Mouse (Mus musculus): ENCODE results near the gene Atp6v0d1.
A peak's percentile ranks its signal among the peaks of the same experiment; 100 is the strongest.
"Not testable (repeated sequence)": the region's sequence is repeated elsewhere in the genome, so short reads cannot be mapped to it uniquely, and the experiment has no call there.

Atp6v0d1 gene

GRCm38 (mm10) chr8:105565952-105566702 lies at the start of gene Atp6v0d1:
Gene Atp6v0d1, minus strand, starts transcription at chr8:105566047.
- DNase-seq (ENCODE audit: low read depth, low spot score), result peak; percentile 100

- peak; percentile 72 for DNase-seq (ENCODE audit: low read depth, low spot score)
These were observed 48.1 kb upstream of the Atp6v0d1 start for GRCm38 (mm10) chr8:105613830-105614511.

- DNase-seq (ENCODE audit: low read depth, low spot score), result no peak
These were observed 47.2 kb upstream of the Atp6v0d1 start for GRCm38 (mm10) chr8:105613037-105613436.

GRCm38 (mm10) chr8:105611836-105612235 lies 46.0 kb upstream of the Atp6v0d1 start:
- no peak for DNase-seq (ENCODE audit: low read depth, low spot score)

- DNase-seq (ENCODE audit: low read depth, low spot score), result no peak
These were observed 43.9 kb upstream of the Atp6v0d1 start for GRCm38 (mm10) chr8:105609771-105610170.

GRCm38 (mm10) chr8:105609355-105609754 lies 43.5 kb upstream of the Atp6v0d1 start:
- no peak for DNase-seq (ENCODE audit: low read depth, low spot score)

- DNase-seq (ENCODE audit: low read depth, low spot score), result peak; percentile 56
These were observed 41.8 kb upstream of the Atp6v0d1 start for GRCm38 (mm10) chr8:105607684-105608083.

- no peak for DNase-seq (ENCODE audit: low read depth, low spot score)
These were observed 41.2 kb upstream of the Atp6v0d1 start for GRCm38 (mm10) chr8:105607062-105607461.

- DNase-seq (ENCODE audit: low read depth, low spot score), result peak; percentile 69
These were observed 40.6 kb upstream of the Atp6v0d1 start for GRCm38 (mm10) chr8:105606189-105607023.

- no peak for DNase-seq (ENCODE audit: low read depth, low spot score)
These were observed 39.8 kb upstream of the Atp6v0d1 start for GRCm38 (mm10) chr8:105605491-105606188.

GRCm38 (mm10) chr8:105604804-105605381 lies 39.0 kb upstream of the Atp6v0d1 start, which contains the start of gene Ripor1:
Gene Ripor1, plus strand, starts transcription at chr8:105605255.
- DNase-seq (ENCODE audit: low read depth, low spot score), result peak; percentile 86

- DNase-seq (ENCODE audit: low read depth, low spot score), result not testable (repeated sequence)
These were observed 36.7 kb upstream of the Atp6v0d1 start for GRCm38 (mm10) chr8:105602540-105602939.

GRCm38 (mm10) chr8:105601301-105601700 lies 35.5 kb upstream of the Atp6v0d1 start:
- no peak for DNase-seq (ENCODE audit: low read depth, low spot score)

- no peak for DNase-seq (ENCODE audit: low read depth, low spot score)
These were observed 32.9 kb upstream of the Atp6v0d1 start for GRCm38 (mm10) chr8:105598777-105599176.

- peak; percentile 74 for DNase-seq (ENCODE audit: low read depth, low spot score)
These were observed 30.7 kb upstream of the Atp6v0d1 start for GRCm38 (mm10) chr8:105596362-105597034.

- DNase-seq (ENCODE audit: low read depth, low spot score), result no peak
These were observed 28.8 kb upstream of the Atp6v0d1 start for GRCm38 (mm10) chr8:105594451-105595242.

- no peak for DNase-seq (ENCODE audit: low read depth, low spot score)
These were observed 28.0 kb upstream of the Atp6v0d1 start for GRCm38 (mm10) chr8:105593859-105594258.

GRCm38 (mm10) chr8:105592431-105592830 lies 26.6 kb upstream of the Atp6v0d1 start:
- DNase-seq (ENCODE audit: low read depth, low spot score), result no peak

GRCm38 (mm10) chr8:105579719-105580118 lies 13.9 kb upstream of the Atp6v0d1 start:
- no peak for DNase-seq (ENCODE audit: low read depth, low spot score)

GRCm38 (mm10) chr8:105575538-105575937 lies 9.7 kb upstream of the Atp6v0d1 start:
- DNase-seq (ENCODE audit: low read depth, low spot score), result no peak

Measured in CD4-positive helper T cell, adult 2 months (primary cell).